Mouse (Mus musculus): ENCODE results near the gene Traf1. TPM values are rescaled to one million over a fixed set of nuclear protein-coding genes. Genes with fewer than 3 reads are reported as not detected.
A peak's percentile ranks its signal among the peaks of the same experiment; 100 is the strongest.

Gene Traf1
- not detected in 2 replicates for total RNA-seq (2014; fragmentation: Nextera tagmentation)
- 0.09 and 0.15 TPM in 2 replicates for total RNA-seq (2017)

DNA sequence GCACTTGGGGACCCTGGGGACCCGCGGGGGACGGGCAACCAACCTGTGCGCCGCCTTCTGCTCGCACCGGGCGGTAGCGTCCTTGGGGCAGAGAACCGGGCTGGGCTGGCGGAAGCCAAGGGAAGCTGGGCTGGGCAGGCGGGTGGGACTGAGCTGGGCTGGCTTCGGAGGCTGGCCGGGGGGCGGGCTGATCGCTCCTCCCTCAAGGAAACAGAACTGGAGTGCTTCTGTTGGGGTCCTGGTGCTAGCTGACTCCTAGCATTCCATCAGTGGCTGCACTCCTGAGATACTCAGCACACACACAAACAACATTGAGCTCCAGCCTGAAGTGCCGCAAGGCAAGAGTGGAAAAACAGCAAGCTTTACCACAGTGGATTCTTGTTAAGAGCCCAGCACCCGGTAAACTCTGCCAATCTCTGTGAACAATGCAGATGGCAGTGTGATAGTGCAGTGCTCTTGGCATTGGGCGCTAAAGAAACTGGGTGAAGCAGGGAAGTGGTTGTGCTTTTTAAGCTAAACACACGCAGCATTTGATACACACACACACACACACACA lies at the start of gene Traf1:
Gene Traf1, minus strand, starts transcription at position 292 of the 556 bp plus-strand sequence.
- peak; percentile 41 for ATAC-seq (replicated peaks; ENCODE audit: poor library complexity, severe bottlenecking)

DNA sequence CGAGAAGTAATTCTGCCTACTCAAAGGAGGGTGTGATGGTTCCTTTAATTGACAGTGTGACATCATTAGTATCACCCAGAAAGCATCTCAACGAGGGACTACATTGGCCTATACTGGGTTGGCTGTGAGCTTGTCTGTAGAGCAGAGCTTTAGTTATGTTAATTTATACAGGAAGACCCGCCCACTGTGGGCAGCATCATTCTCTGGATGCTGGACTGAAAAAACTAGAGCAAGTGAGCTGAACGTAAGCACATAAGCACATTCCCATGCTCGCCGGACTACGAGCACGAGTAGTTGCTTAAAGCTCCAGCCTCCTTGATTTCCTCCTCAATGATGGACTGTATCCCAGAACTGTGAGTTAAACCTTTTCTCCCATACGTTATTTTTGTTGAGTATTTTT lies 37.4 kb upstream of the Traf1 start:
- no peak for ATAC-seq (replicated peaks; ENCODE audit: poor library complexity, severe bottlenecking)

GRCm38 (mm10) chr2:34996506-34996905 lies 34.9 kb upstream of the Traf1 start:
- no peak for ATAC-seq (replicated peaks; ENCODE audit: poor library complexity, severe bottlenecking)

DNA sequence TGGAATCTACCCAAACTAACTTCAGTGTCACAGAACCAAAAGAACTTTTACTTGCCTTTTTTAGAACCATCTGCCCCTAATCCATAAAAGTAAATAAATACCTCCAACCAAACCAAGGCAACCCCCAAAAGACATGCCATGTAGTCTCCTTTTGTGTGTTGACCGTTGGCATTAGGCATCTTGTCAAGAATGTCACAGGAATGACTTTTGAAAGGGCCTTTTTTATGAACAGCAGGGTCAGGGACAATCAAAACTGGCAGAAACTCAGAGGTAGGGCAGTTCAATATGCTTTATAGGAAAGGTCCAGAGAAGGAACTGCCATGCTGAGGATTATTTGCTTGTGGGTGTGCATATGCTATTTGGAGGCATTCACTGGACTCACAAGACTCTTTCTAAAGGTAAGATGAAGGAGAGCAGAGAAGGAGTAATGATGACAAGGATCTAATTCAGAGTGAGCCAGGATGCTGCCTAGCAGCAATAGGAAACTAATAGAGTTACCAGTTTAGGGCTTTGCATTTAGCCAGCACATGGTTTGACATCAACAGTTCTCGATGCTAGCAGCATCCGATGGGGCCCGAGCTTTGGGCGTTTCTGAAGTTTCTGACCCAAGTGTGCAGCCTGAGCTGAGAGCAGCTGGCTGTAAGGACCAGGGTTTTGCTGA lies 32.3 kb upstream of the Traf1 start:
- ATAC-seq (replicated peaks; ENCODE audit: poor library complexity, severe bottlenecking) = no peak

GRCm38 (mm10) chr2:34992729-34993695 lies 31.4 kb upstream of the Traf1 start:
- no peak for ATAC-seq (replicated peaks; ENCODE audit: poor library complexity, severe bottlenecking)

- ATAC-seq (replicated peaks; ENCODE audit: poor library complexity, severe bottlenecking) = no peak
These were observed 30.4 kb upstream of the Traf1 start for GRCm38 (mm10) chr2:34991966-34992365.

DNA sequence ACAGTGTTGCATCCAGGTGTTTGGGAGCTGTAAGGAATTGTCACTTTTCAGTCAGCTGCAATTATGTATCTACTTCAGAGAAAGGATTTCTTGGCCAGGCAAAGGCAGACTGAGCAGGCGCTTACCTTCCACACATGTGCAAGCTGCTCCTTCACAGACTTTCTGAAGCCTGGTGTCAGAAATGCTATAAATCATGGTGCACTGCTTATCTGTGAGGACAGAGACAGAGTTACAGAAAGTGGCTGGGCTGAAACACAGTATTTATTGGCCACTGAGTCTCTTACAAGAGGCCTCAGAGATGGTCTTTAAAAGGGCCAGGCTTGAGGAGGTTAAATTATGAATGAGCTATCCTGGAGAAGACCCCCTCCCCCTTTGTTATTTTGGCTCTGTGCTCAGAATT lies 28.2 kb upstream of the Traf1 start:
- ATAC-seq (replicated peaks; ENCODE audit: poor library complexity, severe bottlenecking) = no peak

GRCm38 (mm10) chr2:34987595-34987994 lies 26.0 kb upstream of the Traf1 start:
- ATAC-seq (replicated peaks; ENCODE audit: poor library complexity, severe bottlenecking) = no peak

DNA sequence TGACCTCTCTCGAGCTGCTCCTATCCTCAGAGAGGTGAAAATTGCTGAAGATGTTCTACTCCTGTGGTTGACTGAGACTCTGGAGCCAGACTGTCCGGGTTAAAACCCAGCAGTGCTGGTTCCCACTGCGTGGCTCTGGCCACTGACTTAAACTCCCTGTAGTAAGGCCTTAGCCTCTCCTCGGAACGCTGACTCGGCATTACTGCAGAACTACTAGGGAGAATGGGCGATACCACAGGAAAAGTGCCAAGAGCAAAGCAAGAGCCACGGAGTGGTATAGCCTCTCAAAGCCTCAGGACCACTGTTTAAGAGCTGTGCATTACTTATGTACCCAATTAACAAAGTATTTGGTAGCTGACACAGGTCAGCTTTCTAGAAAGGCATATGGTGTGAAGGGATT lies 23.3 kb upstream of the Traf1 start:
- no peak for ATAC-seq (replicated peaks; ENCODE audit: poor library complexity, severe bottlenecking)

DNA sequence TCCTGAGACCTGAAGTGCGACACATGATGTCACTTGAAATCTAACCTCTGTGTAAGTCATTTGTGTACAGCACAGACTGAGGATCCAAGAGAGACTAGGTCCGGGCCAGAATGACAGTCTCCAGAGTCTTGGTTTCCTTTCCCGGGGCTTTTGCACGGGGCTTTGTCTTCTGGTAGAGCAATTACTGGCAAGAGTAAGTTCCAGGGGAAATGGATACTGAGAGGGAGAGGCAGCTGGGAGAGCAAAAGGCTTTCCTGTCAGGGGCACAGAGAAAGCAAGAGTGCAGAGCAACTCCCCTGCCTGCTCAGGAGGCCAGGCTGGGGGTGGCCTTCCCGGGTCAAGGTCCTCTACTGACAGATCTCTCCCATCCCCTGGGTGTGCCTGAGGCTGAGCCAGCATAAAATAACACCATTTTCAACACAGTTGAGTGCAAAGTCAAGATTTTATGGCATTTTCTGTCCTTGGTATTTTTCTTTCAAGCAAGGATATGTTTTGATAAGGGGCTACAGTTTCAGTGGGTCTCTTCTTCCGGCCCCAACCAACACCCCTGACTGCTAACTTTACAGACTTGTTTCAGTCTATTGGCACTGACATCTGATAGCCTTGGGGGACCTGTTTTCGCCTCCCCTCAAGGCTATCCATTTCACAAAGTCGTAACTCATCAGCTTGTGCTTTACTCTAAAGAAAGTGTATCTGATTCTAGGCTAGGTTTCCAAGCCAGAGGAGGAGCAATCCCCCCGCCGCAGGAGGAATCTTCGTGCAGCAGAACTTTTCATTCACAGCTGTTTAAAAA lies 21.5 kb upstream of the Traf1 start:
- no peak for ATAC-seq (replicated peaks; ENCODE audit: poor library complexity, severe bottlenecking)

- no peak for ATAC-seq (replicated peaks; ENCODE audit: poor library complexity, severe bottlenecking)
These were observed 20.6 kb upstream of the Traf1 start for GRCm38 (mm10) chr2:34982096-34982724.

DNA sequence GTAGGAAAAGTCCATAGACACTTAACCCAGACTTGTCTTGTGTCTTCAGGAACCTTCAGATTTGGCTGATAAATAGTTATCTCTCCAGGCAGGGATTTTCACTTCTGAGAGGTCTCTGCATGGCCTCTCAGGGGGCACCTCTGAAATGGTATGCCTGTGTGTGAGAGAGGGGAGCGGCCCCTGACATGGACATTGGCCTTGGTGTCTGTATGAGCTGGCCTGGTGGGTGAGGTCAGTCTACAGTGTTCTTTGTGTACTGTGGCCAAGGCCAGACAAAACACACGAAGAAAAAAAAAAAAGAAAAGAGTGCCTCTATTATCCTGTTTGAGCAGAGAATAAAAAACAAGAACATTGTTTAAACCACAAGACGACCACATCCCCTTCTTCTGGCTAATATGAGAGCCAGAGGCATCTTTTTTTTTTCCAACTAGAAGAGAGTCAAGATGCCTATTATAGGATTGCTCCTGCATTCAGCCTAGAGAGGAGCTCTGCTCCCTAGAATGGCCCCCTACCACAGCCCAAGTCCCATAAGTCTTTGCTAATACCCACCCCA lies 18.0 kb upstream of the Traf1 start:
- ATAC-seq (replicated peaks; ENCODE audit: poor library complexity, severe bottlenecking) = peak; percentile 9; the same call in 1 of the 2 replicates

DNA sequence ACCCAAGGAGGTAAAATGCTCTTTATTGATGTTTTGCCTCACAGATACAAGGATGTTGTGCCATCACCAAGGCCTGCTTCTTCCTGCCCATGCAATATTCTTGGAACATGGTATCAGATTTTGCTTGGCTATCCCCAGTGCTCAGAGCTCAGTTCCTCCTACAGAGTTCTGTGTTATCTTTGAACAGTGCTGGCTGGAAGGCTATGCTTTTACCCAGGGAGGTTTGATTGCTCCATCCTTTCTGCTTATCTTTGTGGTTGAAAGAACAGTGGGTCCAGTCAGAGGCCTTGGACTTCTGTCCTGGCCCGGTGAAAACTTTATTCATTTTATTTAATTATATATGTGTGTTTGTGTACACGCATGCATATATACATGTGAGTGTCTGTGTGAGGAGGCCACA lies 16.7 kb upstream of the Traf1 start:
- ATAC-seq (replicated peaks; ENCODE audit: poor library complexity, severe bottlenecking) = 0 out of 2 replicates have a peak, but pooled peaks have one; percentile 6

DNA sequence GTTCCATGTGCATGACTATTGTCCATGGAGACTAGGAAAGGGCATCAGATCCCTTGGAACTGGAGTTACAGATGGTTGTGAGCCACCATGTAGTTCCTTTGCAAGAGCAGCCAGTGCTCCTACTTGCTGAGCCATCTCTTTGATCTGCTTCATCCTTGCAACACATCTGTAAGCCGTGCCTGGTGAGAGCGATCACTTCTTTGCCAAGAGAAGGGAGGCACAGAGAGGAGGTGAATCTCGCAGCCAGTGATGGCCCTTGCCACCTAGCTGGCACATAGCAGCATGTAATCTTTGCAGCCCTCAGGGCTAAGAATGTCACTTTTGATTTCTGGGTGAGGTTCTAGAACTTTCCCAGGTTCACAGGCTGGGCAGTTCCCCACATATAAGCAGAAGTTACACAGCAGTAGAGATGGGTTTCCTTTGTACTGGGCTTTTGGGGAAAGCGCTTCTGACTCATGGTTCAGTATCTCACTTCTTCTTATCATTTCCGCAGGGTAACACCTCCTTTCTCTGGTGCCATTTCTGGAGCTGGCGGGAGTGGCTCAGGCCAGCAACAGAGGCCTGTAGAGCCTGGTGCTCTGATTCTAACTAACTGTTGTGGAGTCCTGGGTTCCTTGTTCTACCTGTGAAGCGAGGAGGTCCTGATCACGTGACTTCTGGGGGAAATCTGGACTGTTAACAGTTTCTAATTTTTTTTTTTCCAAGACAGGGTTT lies 15.5 kb upstream of the Traf1 start:
- peak; percentile 82 for ATAC-seq (replicated peaks; ENCODE audit: poor library complexity, severe bottlenecking)

GRCm38 (mm10) chr2:34976447-34976846 lies 14.9 kb upstream of the Traf1 start:
- peak; percentile 75 for ATAC-seq (replicated peaks; ENCODE audit: poor library complexity, severe bottlenecking)

DNA sequence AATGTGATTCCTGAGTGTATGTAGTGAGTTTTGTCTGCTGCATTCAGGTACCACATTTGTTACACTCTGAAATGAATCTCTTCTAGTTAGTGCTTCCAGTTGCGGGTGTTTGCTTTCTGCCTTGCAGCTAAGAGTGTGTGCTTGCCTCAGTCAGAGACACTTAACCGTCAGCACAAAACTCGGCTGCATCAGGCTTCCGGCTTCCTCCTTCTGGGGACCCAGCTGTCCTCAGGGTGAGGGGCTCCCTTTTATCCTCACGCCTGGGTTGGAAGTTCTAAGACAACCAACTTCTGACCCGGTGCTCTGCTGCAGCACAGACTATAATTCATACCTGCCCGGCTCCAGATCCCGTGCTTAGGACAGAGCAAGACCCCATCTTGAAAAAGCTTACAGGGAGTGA lies 11.5 kb upstream of the Traf1 start:
- no peak for ATAC-seq (replicated peaks; ENCODE audit: poor library complexity, severe bottlenecking)

GRCm38 (mm10) chr2:34971080-34971888 lies 9.7 kb upstream of the Traf1 start:
- ATAC-seq (replicated peaks; ENCODE audit: poor library complexity, severe bottlenecking) = no peak
